Mouse (Mus musculus): ENCODE results near the gene 1700008P02Rik. TPM values are rescaled to one million over a fixed set of nuclear protein-coding genes. Genes with fewer than 3 reads are reported as not detected.
"Not testable (repeated sequence)": the region's sequence is repeated elsewhere in the genome, so short reads cannot be mapped to it uniquely, and the experiment has no call there.

1700008P02Rik gene
- not detected in 2 replicates for polyA plus RNA-seq (2014; fragmentation: Nextera tagmentation; extraction: Ambion mirVana)

GRCm38 (mm10) chr3:6620343-6620742 lies at the start of gene 1700008P02Rik:
TSS of gene 1700008P02Rik (minus strand) at chr3:6620443.
- H3K27me3 ChIP-seq (replicated peaks; ENCODE audit: control insufficient read depth, insufficient read depth, low read length): no peaks in the 10 kb centered on the region
- WGBS: 97% methylated on average over 7 of the region's 7 CpGs
- no peak for DNase-seq (ENCODE audit: low spot score)

GRCm38 (mm10) chr3:6649411-6649810 lies 29.2 kb upstream of the 1700008P02Rik start:
- Histone ChIP-seq H3K36me3 (ENCODE audit: control insufficient read depth, insufficient read depth, low read length) (no peaks in the 10 kb centered on the region), H3K4me3 (ENCODE audit: low read depth, low read length) (no peak overlapping the region), H3K9me3 (replicated peaks; ENCODE audit: control insufficient read depth, low read length) (no peaks in the 10 kb centered on the region), H3K27ac (ENCODE audit: low read depth, low read length) (no peak overlapping the region), H3K4me2 (ENCODE audit: low read length) (no peak overlapping the region), H3K27me3 (replicated peaks; ENCODE audit: control insufficient read depth, insufficient read depth, low read length) (no peaks in the 10 kb centered on the region), H3K9ac (ENCODE audit: low read length) (no peak overlapping the region), H3K4me1 (ENCODE audit: control insufficient read depth, insufficient read depth, low read length) (no peaks in the 10 kb centered on the region)
- ATAC-seq: no peak
- DNase-seq (ENCODE audit: low spot score): no peak
- 84% methylated on average over 2 of the region's 2 CpGs for WGBS

More at GRCm38 (mm10) chr3:6620343-6620742, at the start of gene 1700008P02Rik:
- Histone ChIP-seq H3K27ac (ENCODE audit: low read depth, low read length) (no peak within 1 kb of the TSS), H3K9ac (ENCODE audit: low read length) (no peak within 1 kb of the TSS), H3K9me3 (replicated peaks; ENCODE audit: control insufficient read depth, low read length) (no peaks in the 10 kb centered on the region), H3K4me2 (ENCODE audit: low read length) (no peak within 1 kb of the TSS), H3K36me3 (ENCODE audit: control insufficient read depth, insufficient read depth, low read length) (no peaks in the 10 kb centered on the region), H3K4me1 (ENCODE audit: control insufficient read depth, insufficient read depth, low read length) (no peaks in the 10 kb centered on the region), H3K4me3 (ENCODE audit: low read depth, low read length) (no peak within 1 kb of the TSS)
- no peak for ATAC-seq

- ATAC-seq; H3K27ac ChIP-seq (ENCODE audit: low read depth, low read length); H3K27me3 ChIP-seq (replicated peaks; ENCODE audit: control insufficient read depth, insufficient read depth, low read length); H3K36me3 ChIP-seq (ENCODE audit: control insufficient read depth, insufficient read depth, low read length); H3K4me1 ChIP-seq (ENCODE audit: control insufficient read depth, insufficient read depth, low read length); H3K4me3 ChIP-seq (ENCODE audit: low read depth, low read length); H3K9ac ChIP-seq (ENCODE audit: low read length); DNase-seq (ENCODE audit: low spot score); H3K9me3 ChIP-seq (replicated peaks; ENCODE audit: control insufficient read depth, low read length); H3K4me2 ChIP-seq (ENCODE audit: low read length): not testable (repeated sequence)
Measured at GRCm38 (mm10) chr3:6638151-6638550, 17.9 kb upstream of the 1700008P02Rik start.

GRCm38 (mm10) chr3:6634256-6634655 lies 14.0 kb upstream of the 1700008P02Rik start:
- Histone ChIP-seq H3K4me2 (ENCODE audit: low read length) (no peak overlapping the region), H3K27ac (ENCODE audit: low read depth, low read length) (no peak overlapping the region), H3K4me1 (ENCODE audit: control insufficient read depth, insufficient read depth, low read length) (no peaks in the 10 kb centered on the region), H3K36me3 (ENCODE audit: control insufficient read depth, insufficient read depth, low read length) (no peaks in the 10 kb centered on the region), H3K27me3 (replicated peaks; ENCODE audit: control insufficient read depth, insufficient read depth, low read length) (no peaks in the 10 kb centered on the region), H3K9me3 (replicated peaks; ENCODE audit: control insufficient read depth, low read length) (no peaks in the 10 kb centered on the region), H3K9ac (ENCODE audit: low read length) (no peak overlapping the region), H3K4me3 (ENCODE audit: low read depth, low read length) (no peak overlapping the region)
- DNase-seq (ENCODE audit: low spot score): no peak
- ATAC-seq: no peak

GRCm38 (mm10) chr3:6617881-6618280 lies 2.4 kb downstream of the 1700008P02Rik start:
- H3K9me3 ChIP-seq (replicated peaks; ENCODE audit: control insufficient read depth, low read length): no peaks in the 10 kb centered on the region
- no peak overlapping the region for H3K9ac ChIP-seq (ENCODE audit: low read length)
- ATAC-seq (no peak), DNase-seq (ENCODE audit: low spot score) (no peak)
- H3K27me3 ChIP-seq (replicated peaks; ENCODE audit: control insufficient read depth, insufficient read depth, low read length): no peaks in the 10 kb centered on the region
- H3K27ac ChIP-seq (ENCODE audit: low read depth, low read length): no peak overlapping the region
- no peaks in the 10 kb centered on the region for H3K36me3 ChIP-seq (ENCODE audit: control insufficient read depth, insufficient read depth, low read length)
- no peaks in the 10 kb centered on the region for H3K4me1 ChIP-seq (ENCODE audit: control insufficient read depth, insufficient read depth, low read length)
- no peak overlapping the region for H3K4me2 ChIP-seq (ENCODE audit: low read length)
- no peak overlapping the region for H3K4me3 ChIP-seq (ENCODE audit: low read depth, low read length)
